Mouse (Mus musculus) forebrain, embryonic 16.5 days (tissue): ENCODE measurements at regions not wholly inside any gene's neighbourhood (a gene's known extent, or its start where the extent isn't known, plus 50 kb on each side); places are given as distances from the start of the nearest gene placed in this dataset.

ENCODE experiments used
- ATAC-seq: fragments of 200-750 bp; cut with Nextera tagmentation; 2 replicates; pipeline ENCODE4 v1.8.0; 2017; ENCODE audit warnings: mild to moderate bottlenecking, moderate library complexity
- H3K27ac ChIP-seq: fragments of 300-500 bp; sonication (generic); 2 replicates; pipeline ENCODE4 v1.5.1; 2014; ENCODE audit warnings: low read length, control low read depth
- H3K27me3 ChIP-seq: fragments of 300-500 bp; sonication (generic); replicated peaks from 2 replicates; pipeline ENCODE4 v1.6.1; 2014; ENCODE audit warnings: low read length; ENCODE audit not compliant: control insufficient read depth, insufficient read depth
- H3K36me3 ChIP-seq: fragments of 300-500 bp; sonication (generic); 2 replicates; pipeline ENCODE4 v1.6.1; 2014; ENCODE audit not compliant: control insufficient read depth, insufficient read depth
- H3K4me1 ChIP-seq: fragments of 300-500 bp; sonication (generic); replicated peaks from 2 replicates; pipeline ENCODE4 v1.6.1; 2014; ENCODE audit warnings: low read length; ENCODE audit not compliant: control insufficient read depth, insufficient read depth
- H3K4me2 ChIP-seq: fragments of 300-500 bp; sonication (generic); 2 replicates; pipeline ENCODE4 v1.6.1; 2014; ENCODE audit warnings: mild to moderate bottlenecking, low read length, control low read depth
- H3K4me3 ChIP-seq: fragments of 300-500 bp; sonication (generic); replicated peaks from 2 replicates; pipeline ENCODE4 v1.5.1; 2014; ENCODE audit warnings: mild to moderate bottlenecking, low read length, control low read depth
- H3K9ac ChIP-seq: fragments of 300-500 bp; sonication (generic); replicated peaks from 2 replicates; pipeline ENCODE4 v1.6.1; 2014; ENCODE audit warnings: low read depth, low read length, control low read depth
- H3K9me3 ChIP-seq: fragments of 300-500 bp; sonication (generic); 2 replicates; pipeline ENCODE4 v1.6.1; 2016; ENCODE audit warnings: low read length; ENCODE audit not compliant: control insufficient read depth
- WGBS: fragments of 180-500 bp; shearing (Covaris S2); extraction: QIAGEN DNeasy Blood & Tissue Kit; methylation state at CpG from one replicate; pipeline ENCODE4 v1.1.7; 2014; 5-methylcytosine and 5-hydroxymethylcytosine counted together

DNA sequence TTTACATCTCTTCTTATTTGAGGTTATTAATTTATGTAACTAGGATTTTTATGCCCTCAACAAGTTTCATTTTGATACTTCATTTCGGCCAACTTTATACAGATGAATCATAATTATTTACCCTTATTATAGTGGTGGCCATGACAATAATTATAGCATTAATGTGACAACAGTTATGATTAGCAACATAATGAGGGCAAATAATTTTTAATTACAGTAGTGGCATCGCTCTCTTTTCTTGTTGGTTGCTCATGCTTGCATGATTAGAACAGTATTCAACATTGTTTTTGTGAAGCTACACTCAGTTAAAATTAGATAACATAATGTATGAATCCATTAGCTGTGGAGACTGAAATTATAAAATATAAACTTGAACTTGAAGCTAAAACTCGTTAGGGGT is 1589.4 kb downstream of the Mat2b start:
- Histone ChIP-seq H3K9ac (no peak overlapping the region), H3K27me3 (no peaks in the 10 kb centered on the region), H3K4me2 (no peak overlapping the region), H3K4me3 (no peak overlapping the region), H3K4me1 (no peaks in the 10 kb centered on the region), H3K36me3 (no peaks in the 10 kb centered on the region), H3K27ac (no peak overlapping the region), H3K9me3 (no peaks in the 10 kb centered on the region)
- no peak for ATAC-seq
- 78% methylated on average over 3 of the region's 3 CpGs for WGBS

- no peaks in the 10 kb centered on the region for H3K4me1 ChIP-seq
- no peak overlapping the region for H3K4me2 ChIP-seq
- ATAC-seq: peak; percentile 65; the same call in 1 of the 2 replicates
- H3K36me3 ChIP-seq: no peaks in the 10 kb centered on the region
- no peaks in the 10 kb centered on the region for H3K9me3 ChIP-seq
- no peak overlapping the region for H3K9ac ChIP-seq
- no peak overlapping the region for H3K27ac ChIP-seq
- H3K27me3 ChIP-seq: no peaks in the 10 kb centered on the region
- no peak overlapping the region for H3K4me3 ChIP-seq
Measured at GRCm38 (mm10) chr11:39073571-39073970, 1621.4 kb downstream of the Mat2b start.
